Mouse (Mus musculus): ENCODE results near the gene Otop2. TPM values are rescaled to one million over a fixed set of nuclear protein-coding genes. Genes with fewer than 3 reads are reported as not detected.

Gene Otop2
- total RNA-seq, 2 experiments from 2014 or later = not detected

DNA sequence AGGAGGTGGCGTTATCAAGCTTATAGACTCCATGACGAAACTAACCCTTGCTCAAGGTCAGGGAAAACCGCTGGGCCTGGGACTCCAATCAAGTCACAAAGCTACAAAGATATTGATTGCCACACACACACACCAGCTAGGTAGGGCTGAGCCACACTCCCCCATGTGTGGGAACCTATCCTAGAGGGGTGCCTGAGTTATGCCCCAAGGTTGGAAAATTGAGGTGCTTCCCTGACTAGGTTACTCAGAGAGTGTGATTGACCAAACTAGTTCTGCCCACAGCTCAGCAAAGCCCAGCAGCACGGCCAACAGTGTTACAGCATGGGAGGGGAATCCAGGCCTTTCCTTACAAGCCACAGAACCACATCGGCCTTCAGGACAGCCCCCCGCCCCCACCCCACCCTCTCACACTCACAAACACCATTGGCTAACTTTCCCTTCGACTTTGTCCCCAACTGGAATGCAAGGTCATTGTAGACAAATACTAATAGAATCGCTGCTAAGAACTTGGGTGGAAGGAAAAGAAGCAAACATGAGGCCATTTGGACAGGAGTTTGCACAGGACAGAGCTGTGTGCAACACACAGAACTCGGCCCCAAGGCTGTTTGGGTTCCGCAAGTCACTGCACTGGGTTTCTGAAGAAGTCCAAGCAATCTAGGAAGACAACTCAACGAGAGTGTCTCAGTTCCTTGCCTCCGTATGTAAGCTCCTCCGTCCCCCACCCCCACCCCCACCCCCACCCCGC lies 14.2 kb upstream of the Otop2 start:
- ATAC-seq (replicated peaks; ENCODE audit: low FRiP score, poor library complexity, severe bottlenecking) = no peak

- ATAC-seq (replicated peaks; ENCODE audit: low FRiP score, poor library complexity, severe bottlenecking) = no peak
Measured at GRCm38 (mm10) chr11:115295939-115296338, 11.0 kb upstream of the Otop2 start.

DNA sequence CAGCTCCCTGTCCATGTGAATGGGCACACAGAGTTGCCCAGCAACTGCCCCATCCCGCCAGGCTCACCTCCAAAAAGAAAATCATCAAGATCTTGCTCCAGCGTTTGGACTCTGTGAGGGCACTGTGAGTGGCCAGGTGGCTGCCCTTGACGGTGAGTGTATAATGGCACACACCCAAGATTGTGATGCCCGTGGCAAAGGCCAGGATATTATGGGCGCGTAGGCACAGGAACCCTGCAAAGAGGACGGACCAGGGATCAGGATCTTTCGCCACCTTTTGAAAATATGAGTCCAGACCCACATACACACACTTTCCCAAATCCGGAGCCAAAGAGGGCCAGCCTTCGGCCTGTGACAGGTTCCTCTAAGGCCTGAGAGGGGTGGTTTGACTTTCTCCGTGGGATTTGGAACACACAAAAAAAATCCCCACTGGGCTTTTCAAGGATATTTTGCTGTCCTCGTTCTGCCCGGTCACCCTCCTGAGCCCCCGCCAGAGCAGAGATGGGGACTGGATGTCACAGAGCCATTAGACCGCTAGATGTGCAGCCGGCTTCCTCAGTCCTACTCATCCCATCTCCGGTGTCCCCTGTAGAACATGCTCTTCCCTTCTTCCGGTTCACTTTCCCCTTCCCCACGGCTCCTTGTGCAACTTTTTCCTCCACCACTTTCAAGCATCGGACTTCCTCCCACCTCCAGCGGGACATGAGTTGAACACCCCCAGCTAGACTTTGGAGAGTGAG lies 10.3 kb upstream of the Otop2 start:
- ATAC-seq (replicated peaks; ENCODE audit: low FRiP score, poor library complexity, severe bottlenecking) = no peak

- ATAC-seq (replicated peaks; ENCODE audit: low FRiP score, poor library complexity, severe bottlenecking) = no peak
Measured at GRCm38 (mm10) chr11:115297214-115297826, 9.6 kb upstream of the Otop2 start, which contains the start of gene Fads6. TSS of gene Fads6 (minus strand) at chr11:115297663.

DNA sequence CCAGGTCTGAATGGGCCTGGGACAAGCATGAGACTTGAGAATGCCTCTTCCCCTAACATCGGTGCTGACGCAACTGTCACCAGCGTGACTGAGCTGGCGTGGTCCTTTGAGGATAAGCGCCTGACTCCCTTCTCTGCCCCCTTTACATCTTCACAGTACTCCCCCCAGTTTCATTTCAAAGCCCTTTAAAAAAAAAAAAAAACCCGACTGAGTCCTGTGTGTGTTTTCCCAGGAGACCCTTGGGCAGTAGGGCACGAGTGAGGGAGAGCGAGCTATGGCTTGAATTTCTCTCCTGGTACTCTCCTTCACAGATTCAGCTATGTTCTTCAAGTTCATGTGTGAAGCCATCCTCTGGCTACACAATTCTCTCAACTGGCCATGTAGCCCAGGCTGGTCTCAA lies 8.8 kb upstream of the Otop2 start:
- no peak for ATAC-seq (replicated peaks; ENCODE audit: low FRiP score, poor library complexity, severe bottlenecking)

DNA sequence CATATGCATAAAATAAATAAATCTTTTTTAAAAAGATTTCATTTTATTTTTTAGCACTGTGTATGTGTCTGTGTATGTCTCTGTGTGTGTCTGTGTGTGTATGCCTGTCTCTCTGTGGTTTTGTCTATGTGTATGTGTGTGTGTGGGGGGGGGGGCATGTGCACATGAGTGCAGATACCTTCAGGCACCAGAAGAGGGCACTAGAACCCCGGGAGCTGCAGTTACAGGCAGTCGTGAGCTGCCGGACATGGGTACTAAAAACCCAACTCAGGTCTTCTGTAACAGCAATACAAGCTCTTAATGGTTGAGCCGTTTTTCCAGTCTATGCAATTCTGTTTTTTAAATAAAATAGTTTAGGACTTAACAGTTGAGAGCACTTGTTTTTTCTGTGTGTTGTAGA lies 6.2 kb upstream of the Otop2 start:
- ATAC-seq (replicated peaks; ENCODE audit: low FRiP score, poor library complexity, severe bottlenecking) = no peak

DNA sequence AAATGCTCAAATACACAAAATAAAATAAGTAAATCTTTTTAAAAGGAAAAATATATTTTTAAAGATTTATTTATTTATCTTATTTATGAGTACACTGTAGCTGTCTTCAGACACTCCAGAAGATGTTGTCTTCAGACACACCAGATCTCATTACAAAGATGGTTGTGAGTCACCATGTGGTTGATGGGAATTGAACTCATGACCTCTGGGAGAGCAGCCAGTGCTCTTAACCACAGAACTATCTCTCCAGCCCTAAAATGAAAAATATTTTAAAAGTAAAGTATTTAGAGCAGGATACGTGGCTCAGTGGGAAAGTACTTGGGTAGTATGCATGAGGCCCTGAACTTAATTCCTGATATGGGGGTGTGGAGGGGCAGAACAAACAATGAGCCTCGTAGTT lies 5.6 kb upstream of the Otop2 start:
- no peak for ATAC-seq (replicated peaks; ENCODE audit: low FRiP score, poor library complexity, severe bottlenecking)

DNA sequence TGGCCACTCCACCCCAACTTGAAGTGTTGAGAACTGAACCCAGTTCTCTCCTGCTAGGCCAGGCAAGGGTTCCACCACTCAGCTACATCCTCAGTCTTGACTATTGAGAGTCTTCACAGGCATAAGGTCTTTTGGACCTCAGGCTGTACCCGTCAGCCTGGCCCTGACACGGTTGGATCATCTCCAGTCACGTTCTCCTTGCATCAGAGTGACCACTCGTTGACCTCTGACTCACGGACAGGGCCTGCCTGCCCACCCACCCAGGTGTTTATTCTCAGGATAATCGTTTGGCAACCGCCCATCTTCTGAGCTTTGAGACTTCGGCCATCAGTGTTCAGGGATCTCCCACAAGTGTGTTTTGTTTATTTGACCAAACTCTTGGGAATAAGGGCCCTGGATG lies 3.8 kb upstream of the Otop2 start:
- ATAC-seq (replicated peaks; ENCODE audit: low FRiP score, poor library complexity, severe bottlenecking) = no peak

GRCm38 (mm10) chr11:115308781-115309180 lies 1.8 kb downstream of the Otop2 start:
- no peak for ATAC-seq (replicated peaks; ENCODE audit: low FRiP score, poor library complexity, severe bottlenecking)

GRCm38 (mm10) chr11:115314249-115314648 lies 7.3 kb downstream of the Otop2 start:
- no peak for ATAC-seq (replicated peaks; ENCODE audit: low FRiP score, poor library complexity, severe bottlenecking)

GRCm38 (mm10) chr11:115317204-115317603 lies 10.2 kb downstream of the Otop2 start:
- no peak for ATAC-seq (replicated peaks; ENCODE audit: low FRiP score, poor library complexity, severe bottlenecking)

- ATAC-seq (replicated peaks; ENCODE audit: low FRiP score, poor library complexity, severe bottlenecking) = no peak
Measured at GRCm38 (mm10) chr11:115318245-115319027, 11.5 kb downstream of the Otop2 start.

DNA sequence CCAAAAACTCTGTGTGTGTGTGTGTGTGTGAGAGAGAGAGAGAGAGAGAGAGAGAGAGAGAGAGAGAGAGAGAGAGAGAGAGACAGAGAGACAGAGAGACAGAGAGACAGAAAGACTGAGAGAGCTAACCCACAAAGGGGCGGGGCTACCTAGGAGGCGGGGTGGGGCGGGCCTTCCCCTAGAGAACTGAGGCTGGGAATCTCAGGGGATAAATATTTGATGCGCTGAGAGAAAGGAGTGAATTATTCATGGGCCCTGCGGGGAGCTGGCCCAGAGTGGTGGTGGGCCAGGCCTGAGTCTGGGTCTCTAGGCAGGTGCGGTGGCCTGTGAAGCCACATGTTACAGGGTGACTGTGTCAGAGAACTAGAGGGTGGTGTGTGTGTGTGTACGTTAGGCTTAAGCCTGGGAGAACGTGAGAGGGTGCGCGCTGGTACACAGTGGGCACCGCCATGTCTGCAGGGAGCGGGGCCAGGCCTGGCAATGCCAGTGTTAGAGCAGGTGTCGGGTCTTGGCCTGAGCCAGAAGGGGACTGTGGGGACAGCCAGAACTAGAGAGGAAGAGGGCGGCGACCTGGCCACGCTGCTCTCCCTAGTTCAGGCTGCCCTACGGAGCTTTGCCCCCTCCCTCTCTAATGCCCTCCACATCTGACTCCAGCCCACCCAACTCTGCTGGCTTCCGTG lies 12.9 kb downstream of the Otop2 start:
- no peak for ATAC-seq (replicated peaks; ENCODE audit: low FRiP score, poor library complexity, severe bottlenecking)

DNA sequence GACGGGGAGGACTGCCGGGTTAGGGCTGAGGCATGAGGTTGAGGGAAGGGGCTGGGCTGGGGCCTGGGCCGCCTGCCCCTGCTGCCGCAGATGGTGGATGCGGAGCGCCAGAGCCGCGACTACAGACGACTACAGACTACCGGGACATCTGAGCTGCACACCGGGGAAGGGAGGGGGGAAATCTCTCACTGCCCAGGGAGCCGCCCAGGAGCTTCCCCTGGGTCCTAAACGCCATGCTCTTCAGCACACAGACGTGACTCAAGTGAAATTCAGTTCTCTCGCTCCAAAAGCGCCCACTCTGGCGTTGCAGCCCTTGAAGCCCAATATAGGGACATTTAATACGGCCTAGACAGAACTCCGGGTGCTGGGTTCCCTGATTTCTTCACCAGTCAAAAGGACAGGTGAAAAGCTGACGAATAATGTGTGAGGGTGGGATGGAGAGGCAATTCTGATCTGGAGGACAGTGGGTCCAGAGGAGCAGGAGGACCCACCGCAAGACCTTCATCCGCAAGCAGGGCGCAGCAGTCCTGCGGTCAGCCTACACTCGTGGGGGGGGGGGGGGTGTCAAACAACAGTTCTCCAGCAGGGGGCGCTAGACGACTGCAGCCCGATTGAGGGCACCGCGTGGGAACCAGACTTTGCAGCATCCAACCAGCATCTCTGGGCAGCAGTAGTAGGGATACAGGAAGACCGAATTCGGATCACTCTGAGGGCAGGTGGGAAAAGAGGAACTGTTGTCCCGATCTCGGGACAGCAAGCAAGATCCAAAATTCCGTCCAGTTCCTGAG lies 15.1 kb downstream of the Otop2 start, which contains the start of gene Ush1g:
Gene Ush1g (minus strand): TSS at position 136 of the 788 bp plus-strand sequence.
- 0 out of 2 replicates have a peak, but pooled peaks have one; percentile 40 for ATAC-seq (replicated peaks; ENCODE audit: low FRiP score, poor library complexity, severe bottlenecking)

GRCm38 (mm10) chr11:115323354-115323753 lies 16.4 kb downstream of the Otop2 start:
- ATAC-seq (replicated peaks; ENCODE audit: low FRiP score, poor library complexity, severe bottlenecking) = no peak

- no peak for ATAC-seq (replicated peaks; ENCODE audit: low FRiP score, poor library complexity, severe bottlenecking)
Measured at GRCm38 (mm10) chr11:115326730-115327129, 19.8 kb downstream of the Otop2 start.

DNA sequence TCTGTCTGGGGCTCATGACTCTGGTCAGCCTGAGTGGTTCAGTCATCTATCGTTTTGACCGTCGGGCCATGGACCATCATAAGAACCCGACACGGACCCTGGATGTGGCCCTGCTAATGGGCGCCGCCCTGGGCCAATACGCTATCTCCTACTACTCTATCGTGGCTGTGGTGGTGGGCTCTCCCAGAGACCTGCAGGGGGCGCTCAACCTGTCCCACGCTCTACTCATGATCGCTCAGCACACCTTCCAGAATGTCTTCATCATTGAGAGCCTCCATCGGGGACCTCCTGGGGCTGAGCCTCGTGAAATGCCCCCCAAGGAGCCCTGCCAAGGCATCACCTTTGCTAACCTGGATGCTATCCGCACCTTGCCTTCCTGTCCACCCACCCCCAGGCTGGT lies 22.4 kb downstream of the Otop2 start:
- no peak for ATAC-seq (replicated peaks; ENCODE audit: low FRiP score, poor library complexity, severe bottlenecking)

DNA sequence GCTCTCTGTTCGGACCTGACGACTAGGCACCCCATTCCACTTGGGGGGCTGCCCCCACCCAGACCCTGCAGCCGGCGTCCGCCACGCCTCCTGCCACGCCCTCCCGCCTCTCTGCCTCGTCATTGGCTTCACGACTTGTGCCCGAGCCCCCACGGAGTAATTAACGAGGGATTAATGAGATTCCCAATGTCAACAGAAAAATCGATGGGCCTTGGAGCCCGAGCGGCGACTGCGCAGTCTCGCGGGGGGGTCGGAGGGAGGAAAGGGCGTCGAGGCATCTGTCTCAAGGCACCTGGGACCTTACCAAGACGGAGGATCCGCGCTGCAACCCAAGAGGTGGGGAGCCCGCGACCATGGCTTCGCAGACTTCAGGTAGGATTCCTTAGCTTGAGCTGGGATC lies 27.6 kb downstream of the Otop2 start, which contains the start of gene Otop3:
Gene Otop3 (plus strand): TSS at position 201 of the 400 bp plus-strand sequence.
- no peak for ATAC-seq (replicated peaks; ENCODE audit: low FRiP score, poor library complexity, severe bottlenecking)

DNA sequence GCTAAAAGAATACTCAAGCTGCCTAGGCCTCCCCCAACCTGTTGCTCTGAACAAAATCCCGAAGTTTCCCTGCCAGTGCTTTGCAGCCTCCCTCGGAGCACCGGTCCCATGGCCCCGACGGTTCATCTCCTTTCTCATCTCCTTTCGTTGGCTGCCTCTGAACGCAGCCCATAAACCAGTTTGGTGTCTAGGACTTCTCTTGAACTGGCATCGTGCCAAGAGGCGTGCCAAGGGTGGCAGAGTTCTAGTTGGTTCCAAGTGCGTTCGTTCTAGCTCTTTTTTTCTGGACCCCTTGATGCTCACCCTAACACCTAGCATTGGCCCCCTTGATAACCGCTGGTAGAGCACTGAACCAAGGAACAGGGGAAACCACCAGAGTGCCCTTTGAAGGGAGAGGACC lies 28.3 kb downstream of the Otop2 start:
- no peak for ATAC-seq (replicated peaks; ENCODE audit: low FRiP score, poor library complexity, severe bottlenecking)

Data from erythroid progenitor cell, adult 5-6 weeks (primary cell).